Mouse (Mus musculus): ENCODE data around the gene Vezt. TPM values are rescaled to one million over a fixed set of nuclear protein-coding genes. Genes with fewer than 3 reads are reported as not detected.

Vezt gene
- total and polyA plus RNA-seq, 3 experiments, result 4.6 to 22.1 (median 20.9) TPM

GRCm38 (mm10) chr10:94038366-94039260 lies 3.0 kb upstream of the Vezt start:
- DNase-seq, result no peak

GRCm38 (mm10) chr10:94037596-94037995 lies 2.0 kb upstream of the Vezt start:
- no peak for DNase-seq

- DNase-seq, result no peak
Measured at GRCm38 (mm10) chr10:94037196-94037595, 1.6 kb upstream of the Vezt start.

GRCm38 (mm10) chr10:94036375-94036758 lies 750 bp upstream of the Vezt start:
- no peak for DNase-seq

GRCm38 (mm10) chr10:94034876-94035657 lies 550 bp downstream of the Vezt start:
- DNase-seq, result peak; percentile 81

- DNase-seq, result no peak
Measured at GRCm38 (mm10) chr10:94031164-94031563, 4.5 kb downstream of the Vezt start.

- no peak for DNase-seq
Measured at GRCm38 (mm10) chr10:94028493-94028892, 7.1 kb downstream of the Vezt start.

GRCm38 (mm10) chr10:94025079-94025478 lies 10.5 kb downstream of the Vezt start:
- DNase-seq, result no peak

GRCm38 (mm10) chr10:94021059-94021458 lies 14.6 kb downstream of the Vezt start:
- no peak for DNase-seq

- DNase-seq, result no peak
Measured at GRCm38 (mm10) chr10:94020587-94020986, 15.0 kb downstream of the Vezt start.

- no peak for DNase-seq
Measured at GRCm38 (mm10) chr10:94017455-94017854, 18.2 kb downstream of the Vezt start.

GRCm38 (mm10) chr10:94014200-94014599 lies 21.4 kb downstream of the Vezt start:
- DNase-seq, result no peak

- peak; percentile 56 for DNase-seq
Measured at GRCm38 (mm10) chr10:94013196-94013595, 22.4 kb downstream of the Vezt start.

GRCm38 (mm10) chr10:94011024-94011423 lies 24.6 kb downstream of the Vezt start:
- no peak for DNase-seq

GRCm38 (mm10) chr10:94009991-94010679 lies 25.5 kb downstream of the Vezt start:
- DNase-seq, result no peak

GRCm38 (mm10) chr10:94008356-94008755 lies 27.3 kb downstream of the Vezt start:
- no peak for DNase-seq

GRCm38 (mm10) chr10:94000223-94000622 lies 35.4 kb downstream of the Vezt start:
- DNase-seq, result peak; percentile 11

- DNase-seq, result no peak
Measured at GRCm38 (mm10) chr10:93999357-93999756, 36.3 kb downstream of the Vezt start.

GRCm38 (mm10) chr10:93995100-93995499 lies 40.5 kb downstream of the Vezt start:
- no peak for DNase-seq

- no peak for DNase-seq
Measured at GRCm38 (mm10) chr10:93994136-93994535, 41.5 kb downstream of the Vezt start.

- no peak for DNase-seq
Measured at GRCm38 (mm10) chr10:93985357-93985756, 50.3 kb downstream of the Vezt start.

- DNase-seq, result no peak
Measured at GRCm38 (mm10) chr10:93969306-93969705, 66.3 kb downstream of the Vezt start.

- no peak for DNase-seq
Measured at GRCm38 (mm10) chr10:93967486-93967885, 68.1 kb downstream of the Vezt start.
